Mouse (Mus musculus): ENCODE measurements around the gene Hey2.

DNA sequence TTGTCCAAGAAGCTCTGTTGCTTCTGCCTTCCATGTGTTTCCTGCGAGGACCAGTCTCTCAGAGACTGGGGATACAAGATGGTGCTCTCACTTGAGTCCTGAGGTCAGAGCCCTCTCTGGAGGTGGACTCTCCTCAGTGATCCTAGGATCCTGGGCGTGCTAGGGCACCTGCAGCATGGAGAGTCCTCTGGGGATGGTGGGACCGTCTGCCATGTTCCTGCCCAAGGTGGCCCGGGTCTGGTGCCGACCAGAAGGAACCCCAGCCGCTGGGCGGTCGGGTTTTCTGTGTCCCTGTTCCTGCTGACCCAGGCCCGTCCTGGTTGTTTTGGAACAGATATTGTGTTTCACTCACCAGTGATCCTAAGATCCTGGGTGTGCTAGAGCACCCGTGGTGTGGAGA lies 38.5 kb upstream of the Hey2 start:
- TF ChIP-seq CTCF (IDR thresholded peaks at IDR 0.05; ENCODE audit: low read depth, low read length) (no peak), POLR2A (IDR thresholded peaks at IDR 0.05; ENCODE audit: extremely low read depth, insufficient read depth, low read length) (no peak)

All from liver, adult 2 months (tissue).